Mouse (Mus musculus): ENCODE measurements around the gene Thsd4.
A peak's percentile ranks its signal among the peaks of the same experiment; 100 is the strongest.
"Not testable (repeated sequence)": the region's sequence is repeated elsewhere in the genome, so short reads cannot be mapped to it uniquely, and the experiment has no call there.

The Thsd4 gene

DNA sequence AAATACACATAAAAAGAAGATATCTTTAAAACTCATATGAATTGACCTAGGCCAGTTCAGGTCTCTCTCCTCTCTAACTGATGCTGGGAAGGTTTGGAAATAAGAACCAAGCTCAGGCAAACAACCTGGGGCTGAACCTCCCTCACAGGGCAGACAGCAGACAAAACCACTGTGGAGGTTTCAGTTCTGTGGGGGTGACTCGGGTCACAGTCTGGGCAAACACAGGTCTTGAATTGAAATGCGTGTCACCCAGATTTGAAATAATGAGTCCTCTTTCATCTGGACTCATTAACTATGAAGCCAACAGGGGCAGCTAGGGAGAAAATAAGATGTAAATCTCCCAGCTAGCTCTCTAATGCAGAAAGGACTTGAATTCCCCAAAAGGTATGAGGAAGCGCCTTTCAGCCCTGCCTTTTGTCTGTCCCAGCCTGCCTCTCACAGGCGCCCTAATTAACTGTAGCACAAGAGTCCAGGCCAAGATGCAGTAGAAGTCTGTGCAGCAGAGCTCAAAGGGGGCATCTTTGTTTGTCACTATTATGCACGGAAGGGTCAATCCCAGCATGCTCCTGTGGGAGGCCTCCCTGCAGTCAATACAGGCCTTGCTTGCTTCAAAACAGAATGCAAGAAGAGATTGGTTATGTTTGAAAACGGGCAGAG lies 297.7 kb downstream of the Thsd4 start:
- no peak for DNase-seq (ENCODE audit: low spot score in 2 of 2)

DNA sequence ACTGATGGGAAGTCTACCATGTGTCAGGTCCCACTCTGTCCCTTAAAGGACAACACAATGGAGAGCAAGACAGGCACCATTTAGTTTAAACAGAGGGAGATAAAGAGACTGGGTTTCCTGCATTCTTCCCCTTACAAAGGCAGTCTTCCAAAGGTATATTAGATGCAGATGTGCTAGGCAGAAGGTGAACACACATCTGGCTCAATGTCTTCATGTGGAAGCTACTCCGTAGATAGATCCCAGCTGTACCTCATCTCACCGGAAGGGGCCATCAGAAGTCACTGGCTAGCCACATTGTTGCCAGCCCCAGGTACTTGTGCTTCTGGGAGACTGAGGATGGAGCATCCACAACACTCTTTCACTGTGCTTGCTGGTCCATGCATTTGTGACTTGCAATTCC lies 301.4 kb downstream of the Thsd4 start:
- DNase-seq (ENCODE audit: low spot score in 2 of 2), result no peak

DNA sequence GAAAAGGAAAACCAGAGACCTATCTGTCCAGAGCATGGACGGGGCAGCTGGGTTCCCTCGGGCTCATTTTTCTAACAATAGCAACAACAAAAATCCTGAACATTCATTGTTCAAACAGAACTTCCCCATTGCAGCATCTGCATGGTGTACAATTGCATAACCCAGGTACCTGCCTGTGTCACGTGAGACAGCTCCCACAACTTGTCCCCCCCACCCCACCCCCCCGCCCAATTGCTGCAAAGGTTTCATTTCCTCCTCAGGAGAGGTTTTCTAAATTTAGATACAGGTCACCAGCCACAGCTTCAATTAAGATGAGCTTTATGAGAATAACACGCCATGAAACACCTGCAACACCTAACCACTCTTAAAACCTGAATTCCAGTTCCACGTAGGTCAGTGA lies 303.4 kb downstream of the Thsd4 start:
- DNase-seq (ENCODE audit: low spot score in 2 of 2), result peak in 1 of 2 experiments; percentile 12

DNA sequence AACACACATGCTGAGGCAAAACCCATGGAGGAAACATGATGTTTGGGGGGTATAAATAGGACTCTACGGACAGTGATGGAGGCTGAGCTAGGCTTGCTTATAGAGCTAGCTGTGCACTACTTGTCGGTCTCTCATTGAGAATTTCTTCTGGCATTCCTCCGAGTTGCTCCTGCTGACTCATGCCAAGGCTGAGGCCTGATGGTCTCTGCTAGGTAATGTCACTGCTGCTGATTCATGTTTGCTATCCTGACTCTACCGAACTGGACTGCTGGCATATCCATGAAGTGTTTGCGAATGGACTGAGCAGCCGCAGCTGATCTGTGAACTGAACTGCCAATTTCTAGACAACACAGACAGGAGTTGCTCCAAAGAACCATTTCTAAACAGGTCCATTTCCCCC lies 305.8 kb downstream of the Thsd4 start:
- no peak for DNase-seq (ENCODE audit: low spot score in 2 of 2)

DNA sequence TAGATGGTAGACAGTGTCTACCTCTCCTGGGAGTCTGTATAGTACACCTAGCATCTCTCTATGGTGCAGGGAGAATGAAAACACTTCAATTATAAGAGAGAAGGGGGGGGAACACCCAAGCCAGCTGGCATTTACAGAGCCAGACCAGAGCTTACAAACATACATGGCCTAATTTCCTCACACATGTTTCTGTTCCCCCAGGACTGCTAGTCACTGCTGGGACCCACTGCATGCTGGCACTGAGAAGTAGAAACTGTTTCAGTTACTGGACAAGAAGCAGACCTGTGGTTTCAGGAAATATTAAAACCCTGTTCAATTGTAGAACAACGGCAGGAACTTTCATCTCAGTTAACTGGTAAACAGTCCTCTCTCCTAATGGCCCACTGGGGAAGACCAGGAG lies 308.7 kb downstream of the Thsd4 start:
- DNase-seq (ENCODE audit: low spot score in 2 of 2), result no peak

DNA sequence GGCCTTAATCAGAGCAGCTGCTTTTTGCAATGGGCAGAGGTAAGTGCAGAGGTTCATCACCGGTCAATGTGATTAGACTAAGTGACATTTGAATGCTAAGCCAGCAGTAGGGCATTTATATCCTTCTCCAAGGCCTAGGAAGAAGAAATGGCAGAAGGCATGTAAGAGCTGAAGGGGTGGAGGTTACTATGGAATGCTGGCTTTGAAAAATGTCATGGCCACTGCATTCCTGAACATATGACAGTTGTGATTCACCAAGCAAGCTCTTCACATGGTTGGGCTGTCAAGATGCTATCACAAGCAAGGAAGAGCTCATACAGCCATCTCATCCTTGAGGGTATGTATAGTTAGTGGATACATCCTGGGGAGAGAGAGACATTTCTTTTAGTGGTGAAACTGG lies 313.0 kb downstream of the Thsd4 start:
- no peak for DNase-seq (ENCODE audit: low spot score in 2 of 2)

DNA sequence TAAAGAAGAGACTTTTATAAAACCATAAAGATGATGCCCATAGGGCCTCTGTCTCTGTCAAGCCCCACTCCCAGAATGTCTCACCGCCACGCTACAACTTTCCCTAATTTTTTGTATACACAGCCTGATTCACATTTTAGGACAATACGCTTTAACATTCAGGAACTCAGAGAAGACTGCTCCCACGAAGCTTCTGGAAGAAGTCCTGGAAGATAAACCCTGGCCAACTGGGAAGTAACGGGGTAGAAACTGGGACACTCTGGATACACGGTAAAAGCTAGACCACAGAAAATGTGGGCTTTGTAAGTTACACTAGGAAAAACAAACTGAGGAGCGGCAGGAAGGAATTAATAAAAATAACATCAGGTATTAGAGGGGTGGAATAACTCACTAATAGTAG lies 318.7 kb downstream of the Thsd4 start:
- DNase-seq (ENCODE audit: low spot score in 2 of 2), result no peak

DNA sequence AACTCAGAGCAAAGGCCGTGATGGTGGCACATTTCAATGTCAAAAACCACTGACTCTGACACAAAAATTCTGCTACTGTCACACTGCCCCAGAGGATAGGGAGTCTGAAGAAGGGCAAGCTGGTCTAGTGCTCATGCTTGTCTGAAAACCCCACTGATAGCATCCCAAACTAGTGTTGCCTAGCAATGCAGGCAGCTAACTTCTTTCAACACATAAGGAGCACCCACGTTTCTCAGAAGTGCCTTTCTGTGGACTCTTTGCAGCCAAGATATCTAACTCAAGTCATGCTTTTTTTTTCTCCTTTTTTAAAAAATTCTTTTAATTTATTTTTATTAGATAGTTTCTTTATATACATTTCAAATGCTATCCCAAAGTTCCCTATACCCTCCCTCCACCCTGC lies 321.4 kb downstream of the Thsd4 start:
- no peak for DNase-seq (ENCODE audit: low spot score in 2 of 2)

DNA sequence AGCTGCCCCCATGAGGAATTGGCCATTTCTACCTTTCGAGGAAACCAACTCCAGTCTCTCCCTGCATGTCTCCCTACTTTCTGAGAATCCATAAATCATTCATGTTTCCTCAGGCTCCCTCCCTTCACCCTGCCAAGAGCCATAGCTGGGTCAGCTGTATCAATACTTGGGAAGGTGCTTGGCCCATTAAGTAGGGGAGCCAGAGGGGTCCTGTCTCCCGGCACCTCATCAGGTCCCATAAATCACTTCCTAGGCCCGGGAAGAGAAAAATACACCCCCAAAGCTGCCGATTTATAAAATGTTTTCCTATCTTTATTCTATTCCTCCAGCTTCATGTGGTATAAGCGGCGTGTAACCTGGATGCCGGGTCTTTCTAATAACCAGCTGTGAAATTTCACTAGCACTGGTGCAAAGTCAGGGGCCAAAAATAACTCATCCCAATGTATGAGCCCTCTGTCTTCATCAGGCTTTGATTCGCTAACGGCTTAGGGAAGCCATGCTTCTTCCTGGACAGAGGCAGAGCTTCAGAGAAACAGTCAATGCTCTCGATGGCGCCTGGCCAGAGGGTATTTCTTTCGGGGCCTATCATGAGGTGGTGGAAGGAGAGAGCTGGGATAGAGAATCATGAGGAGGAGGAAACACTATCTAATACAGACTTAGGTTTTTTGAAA lies 323.2 kb downstream of the Thsd4 start:
- no peak for DNase-seq (ENCODE audit: low spot score in 2 of 2)

DNA sequence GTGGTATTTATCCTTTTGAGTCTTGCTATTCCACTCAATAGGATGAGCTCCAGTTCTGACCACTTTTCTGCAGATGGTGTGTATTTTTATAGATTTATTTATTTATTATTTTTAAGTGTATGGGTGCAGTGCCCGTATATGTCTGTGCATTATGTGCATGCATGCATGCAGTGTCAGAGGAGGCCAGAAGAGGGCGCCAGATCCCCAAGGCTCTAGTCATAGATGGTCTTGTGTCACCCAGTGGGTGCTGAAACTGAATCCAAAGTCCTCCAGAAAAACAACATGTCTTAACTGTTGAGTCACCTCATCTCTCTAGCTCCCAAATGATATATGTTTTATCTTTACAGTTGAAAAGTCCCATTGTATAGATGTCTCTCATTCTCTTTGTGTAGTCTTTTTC lies 326.3 kb downstream of the Thsd4 start:
- DNase-seq (ENCODE audit: low spot score in 2 of 2), result no peak

DNA sequence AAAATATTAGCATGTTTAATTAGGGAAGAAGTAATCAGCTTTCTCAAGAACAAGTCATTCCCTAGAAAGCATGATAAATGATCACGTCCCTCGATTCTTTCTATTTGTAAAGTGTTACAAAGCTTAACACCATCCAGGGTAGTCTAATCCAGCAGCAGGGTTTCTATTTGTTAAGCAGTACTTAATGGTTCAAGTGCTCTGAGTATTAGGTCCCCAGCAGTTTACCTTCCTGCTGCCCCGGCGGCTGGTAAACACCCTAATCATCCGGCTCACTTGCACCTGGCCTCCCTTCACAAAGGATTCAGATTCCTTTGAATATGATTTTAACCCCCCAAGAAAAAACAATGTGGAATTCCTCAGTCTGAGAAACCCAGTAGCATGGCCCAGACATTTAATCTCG lies 326.9 kb downstream of the Thsd4 start:
- DNase-seq (ENCODE audit: low spot score in 2 of 2), result no peak

DNA sequence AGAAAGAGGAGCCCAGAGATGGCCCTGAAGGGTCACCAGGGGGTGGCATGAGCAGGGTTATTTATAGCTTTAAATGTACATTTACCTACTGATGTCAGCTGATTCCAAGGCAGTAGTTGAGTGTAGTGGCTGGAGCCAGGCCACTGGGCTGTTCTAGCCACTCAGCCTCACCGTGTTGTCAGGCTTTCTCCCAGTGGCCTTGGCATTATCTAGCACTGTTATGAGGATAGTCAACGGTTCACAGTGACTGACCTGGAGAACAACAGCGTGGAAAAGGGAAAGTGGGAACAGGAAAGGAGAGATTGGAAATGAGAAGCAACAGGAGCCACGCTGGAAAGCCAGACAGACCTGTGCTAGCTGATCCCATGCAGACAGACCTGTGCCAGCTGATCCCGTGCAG lies 329.5 kb downstream of the Thsd4 start:
- DNase-seq (ENCODE audit: low spot score in 2 of 2), result no peak

DNA sequence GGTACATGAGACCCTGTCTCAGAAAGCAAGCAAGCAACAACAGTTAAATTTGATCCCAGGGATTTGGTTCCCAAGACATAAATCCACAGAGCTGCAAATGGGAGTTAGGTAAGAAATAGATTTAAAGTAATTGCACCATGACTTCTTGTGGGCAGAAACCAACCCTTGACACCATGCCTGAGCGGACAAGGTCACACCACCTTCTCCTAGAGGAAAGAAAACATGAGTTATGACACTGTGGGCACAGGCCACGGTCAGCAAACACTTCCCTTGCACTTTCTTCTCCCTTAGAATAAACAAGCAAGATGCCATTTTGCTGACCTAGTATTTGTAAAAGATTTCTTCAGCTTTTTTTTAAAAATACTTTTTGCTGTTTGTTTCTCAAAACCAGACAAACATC lies 334.4 kb downstream of the Thsd4 start:
- DNase-seq (ENCODE audit: low spot score in 2 of 2), result no peak

DNA sequence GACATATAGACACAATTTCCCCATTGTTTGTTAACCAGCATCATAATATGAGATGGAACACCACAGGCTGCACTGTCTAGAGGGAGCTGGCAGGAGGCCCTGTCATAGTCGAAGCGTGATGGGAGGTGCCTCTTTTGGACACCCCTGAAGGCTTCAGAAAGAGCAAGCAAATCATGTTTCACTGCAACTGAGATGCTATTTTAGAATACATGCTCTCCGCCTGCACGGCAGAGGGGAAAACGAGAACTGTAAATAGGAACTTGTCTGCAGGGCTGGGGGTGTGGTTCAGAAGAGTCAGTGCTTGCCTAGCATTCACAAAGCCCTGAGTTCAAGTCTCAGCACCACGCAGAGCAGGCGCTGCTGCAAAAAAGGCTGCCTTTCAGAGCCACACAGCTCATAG lies 334.9 kb downstream of the Thsd4 start:
- no peak for DNase-seq (ENCODE audit: low spot score in 2 of 2)

DNA sequence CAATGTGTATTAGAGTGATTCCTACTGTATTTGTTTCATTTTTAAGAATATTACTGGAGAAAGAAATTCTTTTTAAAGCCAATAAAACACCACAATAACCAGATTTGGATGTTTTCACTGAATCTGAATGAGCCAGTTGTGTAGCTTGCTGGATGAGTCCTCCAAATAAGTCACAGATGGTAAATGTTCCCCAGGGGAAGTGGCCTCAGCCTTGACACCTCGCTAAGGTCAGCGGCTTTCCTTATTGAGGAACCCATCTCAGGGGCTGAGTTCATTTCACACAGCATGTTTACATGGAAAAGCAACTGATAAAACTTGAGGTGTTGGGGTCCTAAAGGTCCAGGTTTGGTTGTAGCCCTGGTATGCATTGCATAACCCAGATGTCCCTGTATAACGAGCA lies 337.8 kb downstream of the Thsd4 start:
- DNase-seq (ENCODE audit: low spot score in 2 of 2), result no peak

DNA sequence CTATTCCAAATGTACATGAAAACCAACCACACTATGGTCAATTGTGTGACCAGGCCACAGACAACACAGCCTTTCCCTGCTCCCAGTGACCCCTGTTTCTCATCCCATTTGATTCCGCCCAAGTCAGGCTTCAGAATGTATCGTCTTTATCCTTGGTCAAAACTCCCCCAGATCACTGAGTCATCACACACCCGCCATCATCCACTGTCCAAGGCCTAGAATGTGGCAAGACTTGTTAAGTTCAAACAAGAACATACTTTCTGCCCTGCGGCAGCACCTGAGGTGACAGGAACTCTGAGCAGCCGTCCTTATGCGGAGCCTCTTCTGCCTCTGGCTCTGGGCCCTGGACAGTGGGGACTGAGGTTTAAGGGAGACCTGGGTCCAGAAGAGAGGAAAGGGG lies 339.5 kb downstream of the Thsd4 start:
- no peak for DNase-seq (ENCODE audit: low spot score in 2 of 2)

DNA sequence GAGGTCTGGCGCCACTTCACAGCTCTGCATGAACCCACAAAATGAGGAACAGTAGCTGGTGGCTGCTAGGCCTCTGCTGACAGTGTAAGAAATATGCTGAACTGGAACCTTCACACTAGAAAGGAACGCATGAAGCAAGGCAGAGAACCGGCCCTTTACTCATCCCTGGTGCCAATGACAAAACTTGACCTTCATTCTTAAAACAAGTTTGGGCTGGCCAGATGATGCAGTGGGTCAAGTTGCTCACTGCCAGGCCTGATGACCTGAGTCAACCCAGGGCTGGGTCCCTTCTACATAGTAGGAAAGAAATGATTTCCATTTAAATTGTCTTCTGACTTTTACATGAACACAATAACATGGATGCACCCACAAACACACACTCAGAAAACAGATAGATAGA lies 340.9 kb downstream of the Thsd4 start:
- no peak for DNase-seq (ENCODE audit: low spot score in 2 of 2)

DNA sequence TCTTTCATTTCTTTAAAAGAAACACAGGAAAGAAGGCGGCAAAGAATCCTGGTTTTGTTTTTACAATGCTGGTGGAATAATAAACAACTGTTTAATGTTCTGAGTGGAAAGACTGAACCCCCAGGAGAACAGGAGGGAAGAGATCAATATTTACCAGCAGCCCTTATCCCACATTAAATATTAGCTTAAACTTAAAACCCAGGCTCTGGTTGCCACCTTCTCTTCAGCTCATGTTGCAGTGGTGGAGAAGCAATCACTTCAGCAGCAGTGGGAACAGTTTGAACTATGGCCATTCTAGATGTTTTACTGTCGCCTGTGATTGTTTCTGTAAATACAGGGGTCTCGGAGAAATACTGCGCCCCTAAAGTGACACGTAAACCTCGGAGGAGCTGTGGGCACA lies 341.7 kb downstream of the Thsd4 start:
- no peak for DNase-seq (ENCODE audit: low spot score in 2 of 2)

DNA sequence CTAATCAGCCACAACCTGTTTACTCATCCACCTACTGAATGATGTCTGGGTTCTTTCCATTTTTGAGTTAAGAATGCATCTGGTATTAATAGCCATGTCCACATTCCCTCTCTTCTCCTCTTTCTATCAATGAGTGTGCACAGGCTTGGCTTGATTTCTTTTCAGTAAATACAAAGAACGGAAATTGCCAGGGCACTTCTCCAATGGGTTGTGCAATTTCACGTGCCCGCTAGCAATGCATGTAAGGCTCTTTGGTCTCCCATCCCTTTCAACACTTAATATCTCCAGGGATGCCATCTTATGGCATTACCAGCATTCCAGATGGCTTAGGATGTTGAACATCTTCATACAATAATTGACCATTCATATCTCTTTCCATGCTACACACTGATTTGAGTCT lies 345.5 kb downstream of the Thsd4 start:
- no peak for DNase-seq (ENCODE audit: low spot score in 2 of 2)

DNA sequence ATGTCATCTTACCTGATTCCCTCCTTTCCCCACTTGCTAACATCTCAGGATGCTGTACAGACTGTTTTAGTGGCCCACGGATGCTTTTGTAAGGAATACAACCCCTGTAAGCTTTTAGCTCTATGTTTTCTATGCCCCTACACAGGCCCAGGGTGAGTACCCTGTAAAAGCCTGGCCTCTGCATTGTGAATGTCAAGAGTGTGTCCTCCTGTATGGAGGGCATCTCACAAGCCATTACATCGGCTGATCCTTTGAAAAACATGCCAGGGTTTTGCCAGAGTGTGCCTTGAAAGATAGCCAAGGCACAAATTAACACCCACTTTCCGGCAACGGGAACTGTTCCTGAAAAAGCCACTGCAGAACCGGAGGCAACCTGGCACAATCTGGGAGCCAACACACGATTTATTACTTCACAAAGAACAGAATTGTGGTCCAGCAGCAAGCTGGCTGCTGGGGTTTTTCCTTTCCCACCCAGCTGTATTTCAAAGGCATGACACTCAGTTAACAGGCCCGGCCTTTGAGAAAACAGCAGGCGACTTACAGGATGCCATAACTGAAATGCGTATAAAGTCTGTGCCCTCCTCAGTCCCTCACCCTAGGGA lies 349.3 kb downstream of the Thsd4 start:
- DNase-seq (ENCODE audit: low spot score in 2 of 2), result not testable (repeated sequence)

DNA sequence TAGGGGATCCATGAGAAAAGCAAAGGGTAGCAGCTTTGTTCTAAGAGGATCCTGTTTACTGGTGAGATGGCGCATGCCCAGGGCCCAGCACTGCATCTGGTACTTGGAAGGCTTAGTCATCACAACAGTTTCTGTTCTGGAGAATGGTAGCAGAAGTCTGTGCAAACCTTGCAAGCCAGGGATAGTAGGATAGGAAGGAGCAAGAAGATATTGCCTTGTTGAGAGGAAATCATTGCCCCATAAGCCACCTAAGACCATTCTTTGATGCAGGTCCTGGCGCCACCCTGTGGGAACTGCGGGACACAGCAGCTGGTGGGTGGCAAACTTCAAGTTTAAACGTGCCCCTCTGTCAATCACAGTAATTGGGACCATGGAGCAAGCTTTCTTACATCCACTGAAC lies 354.9 kb downstream of the Thsd4 start:
- DNase-seq (ENCODE audit: low spot score in 2 of 2), result no peak

DNA sequence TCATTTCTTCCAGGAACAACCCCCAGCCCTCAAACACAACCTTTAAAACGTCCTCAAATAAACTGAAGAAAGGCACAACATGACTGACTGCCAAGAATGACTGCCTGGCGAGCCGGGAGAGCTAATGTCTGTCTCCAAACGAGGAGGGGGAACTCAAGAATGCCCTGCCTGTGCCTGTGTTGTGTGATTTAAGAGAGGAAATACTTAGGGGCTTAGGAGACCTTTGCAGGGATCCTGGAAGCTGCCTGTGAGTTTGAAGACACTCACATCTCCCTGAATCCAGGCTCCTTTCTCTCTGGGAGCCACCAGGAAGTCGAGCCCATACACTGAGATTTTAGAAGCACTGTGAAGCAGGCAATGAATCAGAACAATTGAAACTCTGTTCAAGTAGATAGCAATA lies 361.0 kb downstream of the Thsd4 start:
- no peak for DNase-seq (ENCODE audit: low spot score in 2 of 2)

DNA sequence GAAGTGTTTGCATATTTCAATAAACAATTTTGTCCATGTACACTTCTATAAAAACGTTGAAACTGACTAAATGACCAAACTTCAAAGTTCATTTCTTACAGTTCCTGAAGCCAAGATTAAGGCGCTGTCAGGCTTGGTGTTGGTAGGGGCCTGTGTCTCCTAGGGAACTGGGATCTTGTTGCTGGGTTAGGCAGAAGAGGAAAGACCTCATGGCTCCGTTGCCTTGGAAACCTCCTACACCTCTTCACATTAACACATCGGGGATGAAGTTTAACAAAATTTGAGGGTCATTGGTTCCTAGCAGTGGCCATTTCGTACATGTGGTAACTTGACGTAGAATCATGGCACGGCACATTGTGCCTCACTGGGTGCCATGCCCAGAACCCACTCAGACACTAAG lies 361.7 kb downstream of the Thsd4 start:
- DNase-seq (ENCODE audit: low spot score in 2 of 2), result no peak

DNA sequence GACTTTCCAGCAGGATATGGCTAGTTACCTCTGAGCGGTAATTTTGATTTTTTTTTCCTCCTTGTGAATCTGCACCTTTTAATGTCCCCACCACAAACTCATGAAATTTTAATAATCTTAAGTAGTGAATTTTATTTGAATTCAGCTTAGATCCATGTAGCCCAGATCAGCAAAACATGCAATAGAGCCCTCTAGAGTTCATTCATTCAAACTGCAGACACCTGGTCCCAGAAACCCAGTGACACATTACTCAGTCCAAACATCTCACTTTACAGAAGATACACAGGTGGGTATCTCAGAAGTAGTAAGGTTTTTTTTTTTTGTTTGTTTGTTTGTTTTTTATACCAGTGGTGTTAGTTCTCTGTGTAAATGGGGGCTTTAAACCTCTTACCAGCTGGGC lies 368.9 kb downstream of the Thsd4 start:
- DNase-seq (ENCODE audit: low spot score in 2 of 2), result no peak

Data from natural killer cell, adult 2 months (primary cell).